Mouse (Mus musculus) heart, embryonic 12.5 days (tissue): ENCODE results near the gene Ebf3. TPM values are rescaled to one million over a fixed set of nuclear protein-coding genes. Genes with fewer than 3 reads are reported as not detected.

Experiments used
- ATAC-seq: fragments of 200-750 bp; cut with Nextera tagmentation; 2 replicates; pipeline ENCODE4 v1.8.0; 2017; ENCODE audit warnings: moderate TSS enrichment, moderate library complexity; ENCODE audit not compliant: insufficient number of reproducible peaks, low FRiP score
- H3K27ac ChIP-seq: fragments of 300-500 bp; sonication (generic); 2 replicates; pipeline ENCODE4 v1.5.1; 2016; ENCODE audit warnings: mild to moderate bottlenecking, moderate library complexity; ENCODE audit not compliant: poor library complexity, severe bottlenecking
- H3K27me3 ChIP-seq: fragments of 300-500 bp; sonication (generic); replicated peaks from 2 replicates; pipeline ENCODE4 v1.6.1; 2016; ENCODE audit warnings: mild to moderate bottlenecking, moderate library complexity
- H3K36me3 ChIP-seq: fragments of 300-500 bp; sonication (generic); 2 replicates; pipeline ENCODE4 v1.6.1; 2016; ENCODE audit warnings: mild to moderate bottlenecking, moderate library complexity
- H3K4me1 ChIP-seq: fragments of 300-500 bp; sonication (generic); replicated peaks from 2 replicates; pipeline ENCODE4 v1.6.1; 2016; ENCODE audit warnings: mild to moderate bottlenecking
- H3K4me2 ChIP-seq: fragments of 300-500 bp; sonication (generic); 2 replicates; pipeline ENCODE4 v1.6.1; 2016; ENCODE audit warnings: mild to moderate bottlenecking, moderate library complexity
- H3K4me3 ChIP-seq: fragments of 300-500 bp; sonication (generic); 2 replicates; pipeline ENCODE4 v1.5.1; 2016; ENCODE audit warnings: mild to moderate bottlenecking
- H3K9ac ChIP-seq: fragments of 300-500 bp; sonication (generic); 2 replicates; pipeline ENCODE4 v1.6.1; 2016; ENCODE audit warnings: mild to moderate bottlenecking, moderate library complexity
- H3K9me3 ChIP-seq: fragments of 300-500 bp; sonication (generic); replicated peaks from 2 replicates; pipeline ENCODE4 v1.6.1; 2016; ENCODE audit warnings: mild to moderate bottlenecking, moderate library complexity
- WGBS: fragments of 180-500 bp; shearing (Covaris S2); methylation state at CpG from one replicate; pipeline ENCODE4 v1.1.7; 2016; 5-methylcytosine and 5-hydroxymethylcytosine counted together
- polyA plus RNA-seq: library from polyadenylated mRNA; unstranded; fragments of >200 nt; fragmentation: Nextera tagmentation; extraction: Ambion mirVana; gene quantifications from 2 replicates; pipeline ENCODE4 v1.2.1, GENCODE M21; 2016

Ebf3 gene
- polyA plus RNA-seq, 1 experiment from 2014 or later = 0.61 TPM

GRCm38 (mm10) chr7:137267441-137267840 is 46.8 kb downstream of the Ebf3 start:
- H3K9me3 ChIP-seq = no peaks in the 10 kb centered on the region
- 72% methylated on average over 9 of the region's 9 CpGs for WGBS
- H3K27me3 ChIP-seq = peaks cover 4% of the 10 kb centered on the region
- no peaks in the 10 kb centered on the region for H3K36me3 ChIP-seq
- H3K9ac ChIP-seq = no peak overlapping the region
- no peak overlapping the region for H3K27ac ChIP-seq
- no peak for ATAC-seq
- H3K4me2 ChIP-seq = no peak overlapping the region
- no peak overlapping the region for H3K4me3 ChIP-seq
- H3K4me1 ChIP-seq = peaks cover 10% of the 10 kb centered on the region; the same call in 1 of the 2 replicates

- no peak overlapping the region for H3K4me3 ChIP-seq
- peaks cover 4% of the 10 kb centered on the region for H3K27me3 ChIP-seq
- H3K36me3 ChIP-seq = no peaks in the 10 kb centered on the region
- H3K9ac ChIP-seq = 0 out of 2 replicates have a peak overlapping the region, but pooled peaks have one; percentile 1
- H3K4me2 ChIP-seq = peak overlapping the region; percentile 54
- no peaks in the 10 kb centered on the region for H3K9me3 ChIP-seq
- 0 out of 2 replicates have a peak, but pooled peaks have one; percentile 18 for ATAC-seq
- H3K4me1 ChIP-seq = peaks cover 10% of the 10 kb centered on the region; the same call in 1 of the 2 replicates
- WGBS = 11% methylated on average over 17 of the region's 17 CpGs
- no peak overlapping the region for H3K27ac ChIP-seq
Measured at GRCm38 (mm10) chr7:137266575-137266974, 47.7 kb downstream of the Ebf3 start.

DNA sequence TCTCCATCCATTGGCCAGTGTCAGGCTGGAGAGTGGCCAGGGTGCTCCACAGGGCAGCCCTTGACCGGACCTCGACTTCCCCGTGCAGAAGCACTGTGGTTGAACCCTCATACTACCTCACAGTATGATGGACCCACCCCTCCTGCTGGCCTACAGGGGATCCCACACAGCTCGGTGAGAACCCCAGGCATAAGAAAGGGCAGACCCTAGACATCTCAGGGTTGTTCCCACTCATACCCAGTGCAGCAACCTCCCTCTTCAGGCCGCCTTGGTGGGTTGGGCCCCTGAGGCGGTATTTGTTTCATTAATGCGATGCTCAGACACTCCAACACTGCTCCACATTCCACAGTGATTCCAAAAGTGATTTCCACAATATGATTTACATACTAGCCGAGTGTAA is 51.9 kb downstream of the Ebf3 start:
- no peak overlapping the region for H3K9ac ChIP-seq
- peaks cover 14% of the 10 kb centered on the region for H3K27me3 ChIP-seq
- no peak overlapping the region for H3K27ac ChIP-seq
- H3K36me3 ChIP-seq = no peaks in the 10 kb centered on the region
- H3K4me1 ChIP-seq = peaks cover 4% of the 10 kb centered on the region; the same call in 1 of the 2 replicates
- H3K4me3 ChIP-seq = no peak overlapping the region
- no peak for ATAC-seq
- no peaks in the 10 kb centered on the region for H3K9me3 ChIP-seq
- 84% methylated on average over 8 of the region's 8 CpGs for WGBS
- H3K4me2 ChIP-seq = no peak overlapping the region

- H3K4me1 ChIP-seq = 0 out of 2 replicates have a peak, but pooled peaks cover under 1% of the 10 kb centered on the region
- no peak overlapping the region for H3K27ac ChIP-seq
- no peak overlapping the region for H3K4me2 ChIP-seq
- H3K4me3 ChIP-seq = no peak overlapping the region
- H3K36me3 ChIP-seq = no peaks in the 10 kb centered on the region
- H3K27me3 ChIP-seq = peaks cover 17% of the 10 kb centered on the region; the same call in 1 of the 2 replicates
- ATAC-seq = no peak
- 42% methylated on average over 11 of the region's 11 CpGs for WGBS
- H3K9me3 ChIP-seq = no peaks in the 10 kb centered on the region
- H3K9ac ChIP-seq = no peak overlapping the region
Measured at GRCm38 (mm10) chr7:137246213-137246872, 67.9 kb downstream of the Ebf3 start.

- 77% methylated on average over 7 of the region's 7 CpGs for WGBS
- Histone ChIP-seq H3K9ac (no peak overlapping the region), H3K4me2 (no peak overlapping the region), H3K4me1 (0 out of 2 replicates have a peak, but pooled peaks cover 4% of the 10 kb centered on the region), H3K4me3 (no peak overlapping the region), H3K36me3 (no peaks in the 10 kb centered on the region), H3K27me3 (peaks cover 20% of the 10 kb centered on the region; the same call in 1 of the 2 replicates), H3K9me3 (no peaks in the 10 kb centered on the region), H3K27ac (no peak overlapping the region)
- ATAC-seq = no peak
Measured at GRCm38 (mm10) chr7:137244839-137245238, 69.4 kb downstream of the Ebf3 start.

GRCm38 (mm10) chr7:137240481-137240880 is 73.8 kb downstream of the Ebf3 start:
- Histone ChIP-seq H3K27me3 (peaks cover 18% of the 10 kb centered on the region; the same call in 1 of the 2 replicates), H3K27ac (no peak overlapping the region), H3K36me3 (no peaks in the 10 kb centered on the region), H3K4me3 (no peak overlapping the region), H3K9me3 (no peaks in the 10 kb centered on the region), H3K4me2 (no peak overlapping the region), H3K4me1 (0 out of 2 replicates have a peak, but pooled peaks cover 4% of the 10 kb centered on the region), H3K9ac (no peak overlapping the region)
- WGBS = 83% methylated on average over 8 of the region's 8 CpGs
- no peak for ATAC-seq

GRCm38 (mm10) chr7:137239542-137240133 is 74.6 kb downstream of the Ebf3 start:
- no peak overlapping the region for H3K27ac ChIP-seq
- peaks cover 15% of the 10 kb centered on the region for H3K27me3 ChIP-seq
- no peaks in the 10 kb centered on the region for H3K9me3 ChIP-seq
- H3K4me1 ChIP-seq = 0 out of 2 replicates have a peak, but pooled peaks cover 4% of the 10 kb centered on the region
- H3K9ac ChIP-seq = no peak overlapping the region
- WGBS = 76% methylated on average over 5 of the region's 5 CpGs
- no peaks in the 10 kb centered on the region for H3K36me3 ChIP-seq
- ATAC-seq = no peak
- H3K4me3 ChIP-seq = no peak overlapping the region
- H3K4me2 ChIP-seq = no peak overlapping the region

DNA sequence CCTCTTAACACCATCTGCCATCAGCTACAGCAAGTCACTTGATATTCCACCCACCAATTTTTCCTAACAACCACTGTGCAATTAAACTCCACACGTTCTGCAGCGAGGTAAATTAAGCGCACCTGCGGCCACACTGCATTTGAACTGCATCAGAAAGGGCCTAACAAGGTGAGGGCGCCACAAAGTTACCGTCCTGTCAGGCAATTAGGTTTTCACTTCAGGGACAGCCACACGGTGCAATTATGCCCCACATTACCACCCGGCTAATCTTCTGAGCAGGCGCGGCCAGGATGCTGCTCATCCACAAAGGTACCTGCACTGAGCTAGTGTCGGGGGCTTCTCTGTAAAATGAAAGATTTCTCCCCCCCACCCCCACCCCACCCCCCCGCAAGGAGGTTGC is 76.8 kb downstream of the Ebf3 start:
- H3K9ac ChIP-seq = no peak overlapping the region
- no peaks in the 10 kb centered on the region for H3K36me3 ChIP-seq
- H3K4me2 ChIP-seq = no peak overlapping the region
- H3K4me3 ChIP-seq = no peak overlapping the region
- 74% methylated on average over 12 of the region's 12 CpGs for WGBS
- H3K9me3 ChIP-seq = no peaks in the 10 kb centered on the region
- H3K4me1 ChIP-seq = 0 out of 2 replicates have a peak, but pooled peaks cover 4% of the 10 kb centered on the region
- H3K27ac ChIP-seq = no peak overlapping the region
- ATAC-seq = no peak
- H3K27me3 ChIP-seq = peaks cover 10% of the 10 kb centered on the region

DNA sequence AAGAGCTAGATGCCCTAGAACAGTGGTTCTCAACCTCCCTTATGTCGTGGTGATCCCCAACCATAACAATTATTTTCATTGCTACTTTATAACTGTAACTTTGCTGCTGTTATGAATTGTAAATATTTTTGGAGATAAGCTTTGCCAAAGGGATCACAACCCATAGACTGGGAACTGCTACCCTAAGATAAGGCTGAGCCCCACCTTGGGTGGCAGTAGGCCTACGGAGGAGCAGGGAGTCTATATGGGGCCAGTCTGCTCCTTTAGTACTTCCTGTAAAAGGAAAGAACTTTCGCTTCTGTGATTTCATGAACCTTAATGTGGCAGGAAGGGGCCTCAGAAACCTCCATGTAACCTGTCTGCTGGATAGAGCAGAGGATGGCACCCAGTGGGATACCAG is 90.4 kb downstream of the Ebf3 start:
- no peak for ATAC-seq
- no peak overlapping the region for H3K9ac ChIP-seq
- H3K36me3 ChIP-seq = no peaks in the 10 kb centered on the region
- H3K4me3 ChIP-seq = no peak overlapping the region
- 78% methylated on average over 3 of the region's 3 CpGs for WGBS
- H3K4me1 ChIP-seq = peaks cover 5% of the 10 kb centered on the region; the same call in 1 of the 2 replicates
- H3K27ac ChIP-seq = no peak overlapping the region
- no peak overlapping the region for H3K4me2 ChIP-seq
- H3K27me3 ChIP-seq = no peaks in the 10 kb centered on the region
- H3K9me3 ChIP-seq = no peaks in the 10 kb centered on the region

- Histone ChIP-seq H3K27me3 (no peaks in the 10 kb centered on the region), H3K4me1 (peaks cover 5% of the 10 kb centered on the region; the same call in 1 of the 2 replicates), H3K9me3 (no peaks in the 10 kb centered on the region), H3K36me3 (no peaks in the 10 kb centered on the region), H3K4me2 (no peak overlapping the region), H3K4me3 (no peak overlapping the region), H3K27ac (no peak overlapping the region), H3K9ac (no peak overlapping the region)
- WGBS = 84% methylated on average over 6 of the region's 6 CpGs
- ATAC-seq = no peak
Measured at GRCm38 (mm10) chr7:137222831-137223505, 91.3 kb downstream of the Ebf3 start.

GRCm38 (mm10) chr7:137221599-137221998 is 92.6 kb downstream of the Ebf3 start:
- ATAC-seq = no peak
- Histone ChIP-seq H3K27ac (no peak overlapping the region), H3K27me3 (0 out of 2 replicates have a peak, but pooled peaks cover 3% of the 10 kb centered on the region), H3K4me1 (peaks cover 5% of the 10 kb centered on the region; the same call in 1 of the 2 replicates), H3K4me2 (no peak overlapping the region), H3K9ac (no peak overlapping the region), H3K36me3 (no peaks in the 10 kb centered on the region), H3K4me3 (no peak overlapping the region), H3K9me3 (no peaks in the 10 kb centered on the region)
- WGBS = 32% methylated on average over 6 of the region's 6 CpGs
